Mouse (Mus musculus) layer of hippocampus, adult 8-10 months (tissue): Measurements from ENCODE around the gene Mtfr1l. TPM values are rescaled to one million over a fixed set of nuclear protein-coding genes. Genes with fewer than 3 reads are reported as not detected.
A peak's percentile ranks its signal among the peaks of the same experiment; 100 is the strongest.

Experiments used
- DNase-seq, 2 experiments: peaks; one replicate each; pipeline ENCODE4 v3.0.0; 2022; ENCODE audit warnings: low spot score in 2 of 2
- microRNA-seq, 2 experiments: library from miRNA; unstranded; fragments of <30 nt; microRNA quantifications; one replicate each; pipeline ENCODE4 v1.2.0; 2022
- total RNA-seq, 4 experiments: library from RNA; stranded (reverse); gene quantifications; 2 replicates each; pipeline ENCODE4 v1.2.4; 2022

The Mtfr1l gene
- total RNA-seq, 4 experiments from 2014 or later: 65.9 to 74.2 (median 67.9) TPM

- DNase-seq: no peak
Measured at GRCm38 (mm10) chr4:134489986-134490665, 45.1 kb downstream of the Mtfr1l start.

DNA sequence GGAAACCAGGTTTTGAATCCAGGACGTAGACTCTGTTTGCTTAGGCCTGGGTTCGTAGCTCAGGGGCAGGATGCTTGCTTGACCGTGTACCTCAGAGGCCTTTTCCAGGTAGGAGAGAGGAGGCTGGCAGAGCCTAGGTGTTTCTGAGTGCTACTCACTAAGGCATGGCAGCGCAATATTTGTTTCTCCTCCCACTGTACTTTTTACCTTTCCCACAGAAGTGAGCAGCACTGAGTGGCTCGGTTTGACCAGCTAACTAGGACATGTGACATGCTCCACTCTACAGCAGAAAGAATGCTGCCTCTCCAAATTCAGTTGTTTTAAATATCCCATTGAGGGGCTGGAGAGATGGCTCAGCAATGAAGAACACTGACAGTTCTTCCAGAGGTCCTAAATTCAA lies 47.0 kb downstream of the Mtfr1l start:
- DNase-seq: no peak

- no peak for DNase-seq
Measured at GRCm38 (mm10) chr4:134485151-134485900, 49.9 kb downstream of the Mtfr1l start.

DNA sequence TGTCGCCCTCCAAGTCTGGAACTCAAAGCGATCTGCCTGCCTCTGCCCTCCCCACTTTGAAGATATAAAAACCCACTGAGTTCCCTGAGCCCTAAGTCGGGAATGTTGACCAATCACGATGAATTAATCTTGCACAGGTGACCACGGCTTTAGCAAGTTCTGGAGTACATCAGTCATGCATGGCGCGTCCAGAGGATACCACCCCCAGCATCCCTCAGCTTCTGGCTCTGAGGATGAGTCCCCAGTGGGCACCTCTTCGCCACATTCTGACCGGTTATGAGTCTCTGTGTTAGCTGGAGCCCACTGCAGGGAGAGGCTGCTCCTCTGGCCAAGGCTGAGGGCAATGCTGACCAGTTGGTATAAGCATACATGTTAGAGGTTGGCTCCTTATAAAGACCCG lies 51.0 kb downstream of the Mtfr1l start:
- DNase-seq: no peak

DNA sequence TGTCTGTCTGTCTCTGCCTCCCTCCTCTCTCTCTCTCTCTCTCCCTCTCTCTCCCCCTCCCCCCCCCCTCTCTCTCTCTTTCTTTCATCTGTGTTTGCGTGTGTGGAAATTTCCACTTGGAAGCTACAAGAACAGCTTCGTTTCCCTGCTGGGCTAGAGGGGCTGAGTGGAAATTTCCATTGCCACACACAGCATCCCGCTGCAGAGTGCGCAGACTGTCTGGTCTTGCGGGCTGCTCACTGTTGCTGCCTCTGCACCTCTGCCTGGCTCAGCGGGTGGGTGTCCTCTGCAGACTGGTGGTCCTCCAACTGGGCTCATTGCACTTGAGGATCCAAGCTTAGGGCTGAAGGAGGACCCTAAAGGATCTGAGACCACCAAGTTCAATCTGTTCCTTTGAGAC lies 51.5 kb downstream of the Mtfr1l start:
- DNase-seq: peak; percentile 81 to 83

DNA sequence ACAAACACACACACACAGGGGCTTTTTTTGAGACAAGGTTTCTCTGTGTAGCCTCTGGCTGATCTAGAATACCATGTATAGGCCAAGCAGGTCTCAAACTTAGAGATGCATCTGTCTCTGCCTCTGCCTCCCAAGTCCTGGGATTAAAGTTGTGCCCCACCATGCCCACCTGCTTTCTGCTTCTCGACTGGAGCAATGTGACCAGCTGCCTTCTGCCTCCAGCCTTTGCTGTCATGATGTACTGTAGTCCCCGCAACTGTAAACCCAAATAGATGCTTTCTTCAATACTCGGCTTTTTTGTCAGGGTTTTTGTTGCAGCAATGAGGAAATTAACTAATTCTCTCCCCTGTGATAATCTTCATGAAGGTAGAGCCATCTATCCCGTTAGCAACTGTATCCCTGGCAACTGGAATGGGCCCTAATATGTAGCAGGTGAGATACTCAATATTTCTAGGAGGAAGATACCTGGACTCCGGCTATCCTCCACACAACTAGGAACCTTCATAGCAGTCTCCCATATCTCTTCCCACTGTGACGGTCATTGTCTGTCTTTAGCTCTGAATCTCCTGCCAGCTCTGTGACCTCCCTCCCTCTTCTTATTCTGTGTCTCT lies 52.0 kb downstream of the Mtfr1l start:
- no peak for DNase-seq

GRCm38 (mm10) chr4:134482442-134482841 lies 52.7 kb downstream of the Mtfr1l start:
- no peak for DNase-seq

DNA sequence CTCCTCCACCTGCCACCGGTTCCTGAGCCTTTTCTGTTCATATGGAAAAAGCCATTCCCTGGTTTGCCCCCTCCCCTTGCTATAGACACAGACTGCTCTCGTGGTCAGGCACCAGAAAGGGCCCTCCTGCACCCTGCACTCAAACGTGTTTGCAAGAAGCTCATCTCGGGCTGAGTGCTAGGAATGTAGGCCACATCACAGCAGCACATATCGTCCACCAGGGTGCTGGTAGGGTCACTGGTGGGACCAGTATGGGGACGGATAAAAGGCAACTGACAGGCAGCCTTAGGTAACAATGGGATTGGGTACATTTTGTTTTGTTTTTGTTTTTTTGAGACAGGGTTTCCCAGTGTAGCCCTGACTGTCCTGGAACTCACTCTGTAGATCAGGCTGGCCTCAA lies 53.9 kb downstream of the Mtfr1l start:
- DNase-seq: no peak

DNA sequence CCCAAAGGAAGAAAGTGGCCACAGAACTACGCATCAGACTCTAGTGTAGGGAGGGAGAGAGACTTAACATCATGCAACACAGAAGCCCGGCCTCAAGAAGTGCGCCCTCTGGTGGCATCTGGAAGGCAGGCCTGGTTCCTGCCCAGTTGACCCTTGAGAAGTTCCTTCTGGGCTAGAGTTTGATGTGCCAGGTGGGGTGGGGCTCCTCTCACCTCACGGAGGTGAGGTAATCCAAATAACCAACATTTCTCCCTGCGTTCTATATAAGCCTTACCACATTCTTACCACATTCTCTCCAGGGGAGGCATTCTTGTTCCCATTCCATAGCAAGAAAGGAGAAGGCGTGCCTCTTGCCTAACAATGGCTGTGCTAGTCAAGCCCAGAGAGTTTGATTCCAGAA lies 54.3 kb downstream of the Mtfr1l start:
- peak in 1 of 2 experiments; percentile 79 for DNase-seq

- DNase-seq: no peak
Measured at GRCm38 (mm10) chr4:134479839-134480238, 55.3 kb downstream of the Mtfr1l start.

GRCm38 (mm10) chr4:134478031-134478430 lies 57.2 kb downstream of the Mtfr1l start:
- peak; percentile 85 to 92 for DNase-seq

DNA sequence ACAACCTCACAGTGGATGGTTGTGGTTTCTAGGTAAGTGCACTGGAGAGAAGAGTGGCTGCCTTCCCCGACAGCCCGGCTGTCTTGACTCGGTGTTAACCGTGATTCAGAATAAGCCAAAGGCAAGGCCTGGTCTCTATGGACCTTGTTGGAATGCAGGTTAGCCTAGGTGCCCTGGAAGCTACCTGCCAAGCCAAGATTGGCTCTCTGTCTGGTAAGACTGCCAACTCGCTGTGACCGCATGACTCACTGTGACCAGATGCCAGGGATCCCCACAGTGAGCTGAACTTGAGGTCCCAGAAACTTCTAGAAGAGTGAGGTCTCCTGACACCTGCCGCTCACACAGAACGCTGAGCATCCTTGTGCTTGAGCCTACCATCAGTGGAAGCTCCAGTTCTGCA lies 58.3 kb downstream of the Mtfr1l start:
- no peak for DNase-seq

Small RNA genes within 50 kb of the gene (microRNA-seq; reads per million reads assigned to microRNA genes)
- 0 reads per million in 2 experiments for gene Mir6403

Other genes starting within 250 kb of the Mtfr1l start
- 10 to 100 TPM; 14.1 to 20.7 (median 18.6) TPM for gene Pdik1l, start 247.5 kb downstream of the Mtfr1l start, total RNA-seq
- not detected for gene Trim63, start 220.3 kb downstream of the Mtfr1l start, total RNA-seq
- gene Slc30a2, start 192.2 kb downstream of the Mtfr1l start, total RNA-seq: under 1 TPM in 1 of 4 experiments, not detected in 3; 0.49 TPM
- gene Extl1, start 151.5 kb downstream of the Mtfr1l start, total RNA-seq: 10 to 100 TPM; 36.5 to 47.8 (median 42.9) TPM
- 10 to 100 TPM in 1 of 4 experiments, 1 to 10 TPM in 3; 5.5 to 10.5 (median 8.5) TPM for gene Pafah2, start 139.1 kb downstream of the Mtfr1l start, total RNA-seq
- 100 to 1,000 TPM; 367 to 422 (median 391) TPM for gene Stmn1, start 67.1 kb downstream of the Mtfr1l start, total RNA-seq
- 10 to 100 TPM; 55.4 to 75.1 (median 63.4) TPM for gene Paqr7, start 38.7 kb downstream of the Mtfr1l start, total RNA-seq
- gene Aunip, start 24.4 kb downstream of the Mtfr1l start, total RNA-seq: under 1 TPM in 3 of 4 experiments, not detected in 1; 0.25 to 0.85 (median 0.33) TPM
- 10 to 100 TPM; 18.4 to 22.8 (median 21.2) TPM for gene Selenon, start 16.8 kb upstream of the Mtfr1l start, total RNA-seq
- gene Man1c1, start 168.9 kb upstream of the Mtfr1l start, total RNA-seq: 10 to 100 TPM; 24.6 to 31.4 (median 28.1) TPM
- 1 to 10 TPM; 1.9 to 4.8 (median 3.0) TPM for gene Ldlrap1, start 232.6 kb upstream of the Mtfr1l start, total RNA-seq